Mouse (Mus musculus) midbrain, embryonic 12.5 days (tissue): Measurements from ENCODE around the gene Tom1l2. TPM values are rescaled to one million over a fixed set of nuclear protein-coding genes. Genes with fewer than 3 reads are reported as not detected.

Experiments used
- ATAC-seq: fragments of 200-750 bp; cut with Nextera tagmentation; 2 replicates; pipeline ENCODE4 v1.8.0; 2017; ENCODE audit warnings: low read depth, moderate TSS enrichment, moderate library complexity; ENCODE audit not compliant: low FRiP score
- H3K27ac ChIP-seq: fragments of 300-500 bp; sonication (generic); replicated peaks from 2 replicates; pipeline ENCODE4 v1.5.1; 2016; ENCODE audit warnings: mild to moderate bottlenecking
- H3K27me3 ChIP-seq: fragments of 300-500 bp; sonication (generic); 2 replicates; pipeline ENCODE4 v1.6.1; 2016; ENCODE audit warnings: mild to moderate bottlenecking
- H3K36me3 ChIP-seq: fragments of 300-500 bp; sonication (generic); 2 replicates; pipeline ENCODE4 v1.6.1; 2016
- H3K4me1 ChIP-seq: fragments of 300-500 bp; sonication (generic); 2 replicates; pipeline ENCODE4 v1.6.1; 2016
- H3K4me2 ChIP-seq: fragments of 300-500 bp; sonication (generic); replicated peaks from 2 replicates; pipeline ENCODE4 v1.6.1; 2016; ENCODE audit warnings: mild to moderate bottlenecking, moderate library complexity
- H3K4me3 ChIP-seq: fragments of 300-500 bp; sonication (generic); 2 replicates; pipeline ENCODE4 v1.5.1; 2016; ENCODE audit warnings: mild to moderate bottlenecking
- H3K9ac ChIP-seq: fragments of 300-500 bp; sonication (generic); replicated peaks from 2 replicates; pipeline ENCODE4 v1.6.1; 2016; ENCODE audit warnings: mild to moderate bottlenecking, moderate library complexity
- H3K9me3 ChIP-seq: fragments of 300-500 bp; sonication (generic); 2 replicates; pipeline ENCODE4 v1.6.1; 2016; ENCODE audit warnings: mild to moderate bottlenecking
- WGBS: fragments of 180-500 bp; shearing (Covaris S2); methylation state at CpG from one replicate; pipeline ENCODE4 v1.1.7; 2016; 5-methylcytosine and 5-hydroxymethylcytosine counted together
- polyA plus RNA-seq: library from polyadenylated mRNA; unstranded; fragments of >200 nt; fragmentation: Nextera tagmentation; extraction: Ambion mirVana; gene quantifications from 2 replicates; pipeline ENCODE4 v1.2.1, GENCODE M21; 2016

The Tom1l2 gene
- polyA plus RNA-seq, 1 experiment from 2014 or later, result 33.3 TPM

GRCm38 (mm10) chr11:60254308-60254707 lies 98.4 kb downstream of the Tom1l2 start:
- Histone ChIP-seq H3K27me3 (no peaks in the 10 kb centered on the region), H3K4me2 (no peak overlapping the region), H3K9ac (no peak overlapping the region), H3K36me3 (0 out of 2 replicates have a peak, but pooled peaks cover 6% of the 10 kb centered on the region), H3K27ac (no peak overlapping the region), H3K4me1 (0 out of 2 replicates have a peak, but pooled peaks cover 4% of the 10 kb centered on the region), H3K4me3 (no peak overlapping the region), H3K9me3 (no peaks in the 10 kb centered on the region)
- ATAC-seq, result no peak
- WGBS, result 75% methylated on average over 5 of the region's 5 CpGs

- H3K4me1 ChIP-seq, result peaks cover 11% of the 10 kb centered on the region
- H3K27me3 ChIP-seq, result no peaks in the 10 kb centered on the region
- ATAC-seq, result no peak
- no peaks in the 10 kb centered on the region for H3K9me3 ChIP-seq
- no peak overlapping the region for H3K4me3 ChIP-seq
- H3K36me3 ChIP-seq, result 0 out of 2 replicates have a peak, but pooled peaks cover 6% of the 10 kb centered on the region
- H3K9ac ChIP-seq, result no peak overlapping the region
- no peak overlapping the region for H3K4me2 ChIP-seq
- 89% methylated on average over 2 of the region's 2 CpGs for WGBS
- H3K27ac ChIP-seq, result no peak overlapping the region
Measured at GRCm38 (mm10) chr11:60253546-60253945, 99.2 kb downstream of the Tom1l2 start.

GRCm38 (mm10) chr11:60250971-60251643 lies 101.6 kb downstream of the Tom1l2 start:
- 0 out of 2 replicates have a peak, but pooled peaks cover 3% of the 10 kb centered on the region for H3K36me3 ChIP-seq
- H3K4me1 ChIP-seq, result peaks cover 22% of the 10 kb centered on the region
- H3K4me2 ChIP-seq, result no peak overlapping the region
- no peak for ATAC-seq
- H3K27me3 ChIP-seq, result no peaks in the 10 kb centered on the region
- no peak overlapping the region for H3K27ac ChIP-seq
- 59% methylated on average over 6 of the region's 6 CpGs for WGBS
- H3K4me3 ChIP-seq, result no peak overlapping the region
- no peaks in the 10 kb centered on the region for H3K9me3 ChIP-seq
- no peak overlapping the region for H3K9ac ChIP-seq

- H3K27ac ChIP-seq, result no peak overlapping the region
- no peak overlapping the region for H3K9ac ChIP-seq
- 79% methylated on average over 2 of the region's 2 CpGs for WGBS
- H3K36me3 ChIP-seq, result 0 out of 2 replicates have a peak, but pooled peaks cover 3% of the 10 kb centered on the region
- no peak overlapping the region for H3K4me3 ChIP-seq
- no peaks in the 10 kb centered on the region for H3K27me3 ChIP-seq
- no peak overlapping the region for H3K4me2 ChIP-seq
- H3K4me1 ChIP-seq, result peaks cover 19% of the 10 kb centered on the region
- ATAC-seq, result no peak
- H3K9me3 ChIP-seq, result no peaks in the 10 kb centered on the region
Measured at GRCm38 (mm10) chr11:60249885-60250284, 102.8 kb downstream of the Tom1l2 start.

GRCm38 (mm10) chr11:60248596-60249404 lies 103.9 kb downstream of the Tom1l2 start:
- no peaks in the 10 kb centered on the region for H3K9me3 ChIP-seq
- H3K4me3 ChIP-seq, result no peak overlapping the region
- H3K27me3 ChIP-seq, result no peaks in the 10 kb centered on the region
- 0 out of 2 replicates have a peak, but pooled peaks cover 3% of the 10 kb centered on the region for H3K36me3 ChIP-seq
- WGBS, result 46% methylated on average over 13 of the region's 13 CpGs
- peaks cover 19% of the 10 kb centered on the region for H3K4me1 ChIP-seq
- no peak for ATAC-seq
- H3K27ac ChIP-seq, result peak overlapping the region; percentile 64
- 0 out of 2 replicates have a peak overlapping the region, but pooled peaks have one; percentile 3 for H3K4me2 ChIP-seq
- 0 out of 2 replicates have a peak overlapping the region, but pooled peaks have one; percentile 1 for H3K9ac ChIP-seq

GRCm38 (mm10) chr11:60247753-60248550 lies 104.8 kb downstream of the Tom1l2 start:
- no peak overlapping the region for H3K9ac ChIP-seq
- H3K9me3 ChIP-seq, result no peaks in the 10 kb centered on the region
- H3K27ac ChIP-seq, result peak overlapping the region; percentile 64
- WGBS, result 61% methylated on average over 5 of the region's 5 CpGs
- no peak overlapping the region for H3K4me2 ChIP-seq
- H3K36me3 ChIP-seq, result 0 out of 2 replicates have a peak, but pooled peaks cover 3% of the 10 kb centered on the region
- H3K27me3 ChIP-seq, result no peaks in the 10 kb centered on the region
- H3K4me1 ChIP-seq, result peaks cover 19% of the 10 kb centered on the region
- no peak for ATAC-seq
- no peak overlapping the region for H3K4me3 ChIP-seq

GRCm38 (mm10) chr11:60246077-60246476 lies 106.6 kb downstream of the Tom1l2 start:
- Histone ChIP-seq H3K9ac (no peak overlapping the region), H3K4me2 (no peak overlapping the region), H3K27ac (no peak overlapping the region), H3K36me3 (peaks cover 12% of the 10 kb centered on the region; the same call in 1 of the 2 replicates), H3K4me3 (no peak overlapping the region), H3K4me1 (peaks cover 19% of the 10 kb centered on the region), H3K9me3 (no peaks in the 10 kb centered on the region), H3K27me3 (no peaks in the 10 kb centered on the region)
- ATAC-seq, result no peak

- no peak for ATAC-seq
Measured at GRCm38 (mm10) chr11:60244503-60245143, 108.1 kb downstream of the Tom1l2 start.

GRCm38 (mm10) chr11:60240509-60240908 lies 112.2 kb downstream of the Tom1l2 start:
- ATAC-seq, result no peak
- no peaks in the 10 kb centered on the region for H3K9me3 ChIP-seq
- 91% methylated on average over 4 of the region's 4 CpGs for WGBS
- no peaks in the 10 kb centered on the region for H3K4me1 ChIP-seq
- peaks cover 27% of the 10 kb centered on the region for H3K36me3 ChIP-seq
- H3K27me3 ChIP-seq, result no peaks in the 10 kb centered on the region
- no peak overlapping the region for H3K9ac ChIP-seq
- no peak overlapping the region for H3K4me2 ChIP-seq
- no peak overlapping the region for H3K4me3 ChIP-seq
- H3K27ac ChIP-seq, result no peak overlapping the region

More at GRCm38 (mm10) chr11:60244503-60245143, 108.1 kb downstream of the Tom1l2 start:
- Histone ChIP-seq H3K9ac (no peak overlapping the region), H3K27me3 (no peaks in the 10 kb centered on the region), H3K4me1 (peaks cover 19% of the 10 kb centered on the region), H3K4me3 (no peak overlapping the region), H3K9me3 (no peaks in the 10 kb centered on the region), H3K36me3 (peaks cover 22% of the 10 kb centered on the region; the same call in 1 of the 2 replicates), H3K27ac (no peak overlapping the region), H3K4me2 (no peak overlapping the region)
- 73% methylated on average over 11 of the region's 11 CpGs for WGBS

- Histone ChIP-seq H3K9me3 (no peaks in the 10 kb centered on the region), H3K36me3 (peaks cover 10% of the 10 kb centered on the region), H3K4me1 (peaks cover 10% of the 10 kb centered on the region), H3K4me2 (no peak overlapping the region), H3K4me3 (no peak overlapping the region), H3K27me3 (no peaks in the 10 kb centered on the region), H3K27ac (no peak overlapping the region), H3K9ac (no peak overlapping the region)
- 90% methylated on average over 5 of the region's 5 CpGs for WGBS
- ATAC-seq, result no peak
Measured at GRCm38 (mm10) chr11:60235351-60235750, 117.4 kb downstream of the Tom1l2 start.

GRCm38 (mm10) chr11:60233235-60233634 lies 119.5 kb downstream of the Tom1l2 start:
- Histone ChIP-seq H3K4me3 (no peak overlapping the region), H3K4me2 (no peak overlapping the region), H3K9me3 (no peaks in the 10 kb centered on the region), H3K4me1 (peaks cover 10% of the 10 kb centered on the region), H3K36me3 (peaks cover 18% of the 10 kb centered on the region; the same call in 1 of the 2 replicates), H3K27me3 (no peaks in the 10 kb centered on the region), H3K9ac (no peak overlapping the region), H3K27ac (0 out of 2 replicates have a peak overlapping the region, but pooled peaks have one; percentile 15)
- 73% methylated on average over 8 of the region's 8 CpGs for WGBS
- ATAC-seq, result no peak
